Mouse (Mus musculus): ENCODE measurements around the gene Dab2ip.

DNA sequence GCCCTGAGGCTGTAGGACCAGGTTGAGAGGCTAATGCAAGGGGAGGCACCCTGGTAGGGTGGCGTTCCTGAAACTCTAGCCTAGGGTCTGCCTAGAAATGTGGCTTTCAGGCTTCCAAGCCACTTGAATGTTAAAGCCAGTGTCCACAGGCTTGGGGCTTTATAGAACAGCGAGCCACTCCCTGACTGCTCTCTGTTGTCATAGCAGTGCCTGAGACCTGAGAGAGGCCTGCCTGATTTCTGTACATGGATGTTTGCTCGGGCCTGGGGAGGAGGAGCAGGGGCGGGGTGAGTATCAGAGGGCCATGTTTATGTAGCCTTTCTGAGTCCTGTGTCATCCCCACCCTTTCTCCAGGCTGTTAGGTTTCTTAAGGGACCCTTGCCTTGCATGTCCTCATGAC lies 94.9 kb downstream of the Dab2ip start:
- TF ChIP-seq CTCF (IDR thresholded peaks at IDR 0.05; ENCODE audit: low read depth) = no peak
- no peak for TF ChIP-seq EP300 (IDR thresholded peaks at IDR 0.05; ENCODE audit: low read depth)
